Mouse (Mus musculus) lung, embryonic 16.5 days (tissue): ENCODE data around the gene Dph6. TPM values are rescaled to one million over a fixed set of nuclear protein-coding genes. Genes with fewer than 3 reads are reported as not detected.
A peak's percentile ranks its signal among the peaks of the same experiment; 100 is the strongest.

Source experiments
- ATAC-seq: fragments of 200-750 bp; cut with Nextera tagmentation; 2 replicates; pipeline ENCODE4 v1.8.0; 2017; ENCODE audit warnings: low read depth, mild to moderate bottlenecking, moderate library complexity
- H3K27ac ChIP-seq: fragments of 300-500 bp; sonication (generic); 2 replicates; pipeline ENCODE4 v1.5.1; 2014; ENCODE audit warnings: mild to moderate bottlenecking, control low read depth, low read length
- H3K27me3 ChIP-seq: fragments of 300-500 bp; sonication (generic); 2 replicates; pipeline ENCODE4 v1.6.1; 2014; ENCODE audit warnings: low read depth, low read length, mixed read lengths; ENCODE audit not compliant: control insufficient read depth, insufficient read depth
- H3K36me3 ChIP-seq: fragments of 300-500 bp; sonication (generic); 2 replicates; pipeline ENCODE4 v1.6.1; 2014; ENCODE audit warnings: low read length; ENCODE audit not compliant: control insufficient read depth, insufficient read depth
- H3K4me1 ChIP-seq: fragments of 300-500 bp; sonication (generic); replicated peaks from 2 replicates; pipeline ENCODE4 v1.6.1; 2014; ENCODE audit warnings: low read length, mixed read lengths; ENCODE audit not compliant: control insufficient read depth, insufficient read depth
- H3K4me2 ChIP-seq: fragments of 300-500 bp; sonication (generic); 2 replicates; pipeline ENCODE4 v1.6.1; 2014; ENCODE audit warnings: low read depth, low read length, control low read depth
- H3K4me3 ChIP-seq: fragments of 300-500 bp; sonication (generic); 2 replicates; pipeline ENCODE4 v1.5.1; 2014; ENCODE audit warnings: mild to moderate bottlenecking, low read length, control low read depth
- H3K9ac ChIP-seq: fragments of 300-500 bp; sonication (generic); 2 replicates; pipeline ENCODE4 v1.6.1; 2014; ENCODE audit warnings: low read length, control low read depth
- H3K9me3 ChIP-seq: fragments of 300-500 bp; sonication (generic); 2 replicates; pipeline ENCODE4 v1.6.1; 2016; ENCODE audit warnings: low read length; ENCODE audit not compliant: control insufficient read depth
- WGBS: fragments of 180-500 bp; shearing (Covaris S2); extraction: QIAGEN DNeasy Blood & Tissue Kit; methylation state at CpG from one replicate; pipeline ENCODE4 v1.1.7; 2014; 5-methylcytosine and 5-hydroxymethylcytosine counted together
- polyA plus RNA-seq: library from polyadenylated mRNA; unstranded; fragments of >200 nt; fragmentation: Nextera tagmentation; extraction: Ambion mirVana; gene quantifications from 2 replicates; pipeline ENCODE4 v1.2.1, GENCODE M21; 2015

Dph6 gene
- polyA plus RNA-seq, 1 experiment from 2014 or later, result 24.3 TPM

- H3K27me3 ChIP-seq, result no peaks in the 10 kb centered on the region
- no peak for ATAC-seq
- H3K27ac ChIP-seq, result no peak overlapping the region
- no peaks in the 10 kb centered on the region for H3K4me1 ChIP-seq
- H3K9me3 ChIP-seq, result no peaks in the 10 kb centered on the region
- no peak overlapping the region for H3K4me2 ChIP-seq
- 86% methylated on average over 5 of the region's 5 CpGs for WGBS
- H3K9ac ChIP-seq, result no peak overlapping the region
- no peaks in the 10 kb centered on the region for H3K36me3 ChIP-seq
- no peak overlapping the region for H3K4me3 ChIP-seq
Observed at GRCm38 (mm10) chr2:114593393-114593792, 61.4 kb downstream of the Dph6 start.

- no peak overlapping the region for H3K27ac ChIP-seq
- ATAC-seq, result no peak
- no peak overlapping the region for H3K4me2 ChIP-seq
- 77% methylated on average over 2 of the region's 2 CpGs for WGBS
- no peaks in the 10 kb centered on the region for H3K36me3 ChIP-seq
- no peaks in the 10 kb centered on the region for H3K9me3 ChIP-seq
- H3K4me3 ChIP-seq, result no peak overlapping the region
- H3K27me3 ChIP-seq, result no peaks in the 10 kb centered on the region
- no peak overlapping the region for H3K9ac ChIP-seq
- H3K4me1 ChIP-seq, result no peaks in the 10 kb centered on the region
Observed at GRCm38 (mm10) chr2:114580714-114581113, 74.0 kb downstream of the Dph6 start.

- WGBS, result 81% methylated on average over 2 of the region's 2 CpGs
- H3K36me3 ChIP-seq, result no peaks in the 10 kb centered on the region
- no peak overlapping the region for H3K4me2 ChIP-seq
- H3K27me3 ChIP-seq, result no peaks in the 10 kb centered on the region
- no peaks in the 10 kb centered on the region for H3K4me1 ChIP-seq
- no peak overlapping the region for H3K4me3 ChIP-seq
- no peaks in the 10 kb centered on the region for H3K9me3 ChIP-seq
- ATAC-seq, result no peak
- no peak overlapping the region for H3K27ac ChIP-seq
- H3K9ac ChIP-seq, result no peak overlapping the region
Observed at GRCm38 (mm10) chr2:114543000-114543622, 111.7 kb downstream of the Dph6 start.

GRCm38 (mm10) chr2:114542325-114542724 is 112.4 kb downstream of the Dph6 start:
- Histone ChIP-seq H3K4me1 (no peaks in the 10 kb centered on the region), H3K4me2 (no peak overlapping the region), H3K27ac (no peak overlapping the region), H3K9ac (no peak overlapping the region), H3K36me3 (no peaks in the 10 kb centered on the region), H3K9me3 (no peaks in the 10 kb centered on the region), H3K4me3 (no peak overlapping the region), H3K27me3 (no peaks in the 10 kb centered on the region)
- 83% methylated on average over 2 of the region's 2 CpGs for WGBS
- ATAC-seq, result no peak

GRCm38 (mm10) chr2:114540416-114540815 is 114.3 kb downstream of the Dph6 start:
- Histone ChIP-seq H3K27ac (no peak overlapping the region), H3K27me3 (no peaks in the 10 kb centered on the region), H3K9ac (no peak overlapping the region), H3K4me1 (no peaks in the 10 kb centered on the region), H3K9me3 (no peaks in the 10 kb centered on the region), H3K4me3 (no peak overlapping the region), H3K4me2 (no peak overlapping the region), H3K36me3 (no peaks in the 10 kb centered on the region)
- ATAC-seq, result no peak
- 82% methylated on average over 6 of the region's 6 CpGs for WGBS

- H3K4me2 ChIP-seq, result no peak overlapping the region
- H3K27ac ChIP-seq, result no peak overlapping the region
- WGBS, result 43% methylated on average over 1 of the region's 1 CpGs
- H3K36me3 ChIP-seq, result no peaks in the 10 kb centered on the region
- no peak overlapping the region for H3K9ac ChIP-seq
- no peaks in the 10 kb centered on the region for H3K27me3 ChIP-seq
- no peak overlapping the region for H3K4me3 ChIP-seq
- no peak for ATAC-seq
- no peaks in the 10 kb centered on the region for H3K4me1 ChIP-seq
- H3K9me3 ChIP-seq, result no peaks in the 10 kb centered on the region
Observed at GRCm38 (mm10) chr2:114536032-114536431, 118.7 kb downstream of the Dph6 start.

- no peaks in the 10 kb centered on the region for H3K4me1 ChIP-seq
Observed at GRCm38 (mm10) chr2:114531010-114531756, 123.6 kb downstream of the Dph6 start.

GRCm38 (mm10) chr2:114520414-114520813 is 134.3 kb downstream of the Dph6 start:
- no peaks in the 10 kb centered on the region for H3K27me3 ChIP-seq
- no peak for ATAC-seq
- H3K36me3 ChIP-seq, result no peaks in the 10 kb centered on the region
- no peak overlapping the region for H3K4me3 ChIP-seq
- H3K9me3 ChIP-seq, result no peaks in the 10 kb centered on the region
- H3K27ac ChIP-seq, result no peak overlapping the region
- H3K4me1 ChIP-seq, result no peaks in the 10 kb centered on the region
- no peak overlapping the region for H3K4me2 ChIP-seq
- no peak overlapping the region for H3K9ac ChIP-seq
- WGBS, result 63% methylated on average over 5 of the region's 5 CpGs

More at GRCm38 (mm10) chr2:114531010-114531756, 123.6 kb downstream of the Dph6 start:
- WGBS, result 44% methylated on average over 5 of the region's 5 CpGs
- H3K27ac ChIP-seq, result no peak overlapping the region; the same call in 1 of the 2 replicates
- no peak overlapping the region for H3K4me3 ChIP-seq
- H3K9me3 ChIP-seq, result no peaks in the 10 kb centered on the region
- H3K27me3 ChIP-seq, result no peaks in the 10 kb centered on the region
- H3K4me2 ChIP-seq, result no peak overlapping the region
- ATAC-seq, result peak; percentile 66
- no peak overlapping the region for H3K9ac ChIP-seq
- H3K36me3 ChIP-seq, result no peaks in the 10 kb centered on the region

GRCm38 (mm10) chr2:114519907-114520306 is 134.9 kb downstream of the Dph6 start:
- ATAC-seq, result no peak
- WGBS, result 80% methylated on average over 3 of the region's 3 CpGs

More at GRCm38 (mm10) chr2:114519907-114520306, 134.9 kb downstream of the Dph6 start:
- H3K4me2 ChIP-seq, result no peak overlapping the region
- no peak overlapping the region for H3K27ac ChIP-seq
- H3K36me3 ChIP-seq, result no peaks in the 10 kb centered on the region
- no peaks in the 10 kb centered on the region for H3K9me3 ChIP-seq
- no peak overlapping the region for H3K9ac ChIP-seq
- no peaks in the 10 kb centered on the region for H3K4me1 ChIP-seq
- no peak overlapping the region for H3K4me3 ChIP-seq
- no peaks in the 10 kb centered on the region for H3K27me3 ChIP-seq
